Mouse (Mus musculus): ENCODE measurements around the gene Araf. TPM values are rescaled to one million over a fixed set of nuclear protein-coding genes. Genes with fewer than 3 reads are reported as not detected.
"Not testable (repeated sequence)": the region's sequence is repeated elsewhere in the genome, so short reads cannot be mapped to it uniquely, and the experiment has no call there.

Araf gene
- polyA plus RNA-seq, 2 experiments, result 87.1 to 196 TPM

GRCm38 (mm10) chrX:20794229-20794628 is 3.4 kb upstream of the Araf start:
- WGBS, result 31% methylated on average over 5 of the region's 5 CpGs
- no peak for TF ChIP-seq POLR2A (IDR thresholded peaks at IDR 0.05; ENCODE audit: borderline replicate concordance, extremely low read depth, insufficient read depth, insufficient read length)

GRCm38 (mm10) chrX:20798141-20798796 is 655 bp downstream of the Araf start:
- Histone ChIP-seq H3K27me3 (ENCODE audit: control insufficient read depth, insufficient read depth, low read length) (no peaks in the 10 kb centered on the region), H3K4me1 (ENCODE audit: control insufficient read depth, insufficient read depth, low read length) (no peaks in the 10 kb centered on the region), H3K36me3 (ENCODE audit: control insufficient read depth, insufficient read depth, low read length) (no peaks in the 10 kb centered on the region), H3K4me3 (replicated peaks; ENCODE audit: low read length) (peak overlapping the region; percentile 42), H3K9ac (ENCODE audit: low read depth, low read length, severe bottlenecking) (peak overlapping the region; percentile 66), H3K4me2 (replicated peaks; ENCODE audit: low read depth, low read length, severe bottlenecking) (peak overlapping the region; percentile 49), H3K9me3 (ENCODE audit: control insufficient read depth, low read length) (no peaks in the 10 kb centered on the region), H3K27ac (replicated peaks; ENCODE audit: low read depth, low read length) (peak overlapping the region; percentile 87)
- WGBS, result 13% methylated on average over 18 of the region's 21 CpGs
- ATAC-seq (ENCODE audit: low FRiP score, low read depth) (peak; percentile 95), DNase-seq (ENCODE audit: low spot score) (peak; percentile 94)
- no peak for TF ChIP-seq POLR2A (IDR thresholded peaks at IDR 0.05; ENCODE audit: borderline replicate concordance, extremely low read depth, insufficient read depth, insufficient read length)

More at GRCm38 (mm10) chrX:20794229-20794628, 3.4 kb upstream of the Araf start:
- Histone ChIP-seq H3K27ac (replicated peaks; ENCODE audit: low read depth, low read length) (no peak overlapping the region), H3K9ac (ENCODE audit: low read depth, low read length, severe bottlenecking) (no peak overlapping the region), H3K4me3 (replicated peaks; ENCODE audit: low read length) (no peak overlapping the region), H3K4me1 (ENCODE audit: control insufficient read depth, insufficient read depth, low read length) (no peaks in the 10 kb centered on the region), H3K4me2 (replicated peaks; ENCODE audit: low read depth, low read length, severe bottlenecking) (no peak overlapping the region), H3K27me3 (ENCODE audit: control insufficient read depth, insufficient read depth, low read length) (no peaks in the 10 kb centered on the region), H3K9me3 (ENCODE audit: control insufficient read depth, low read length) (no peaks in the 10 kb centered on the region), H3K36me3 (ENCODE audit: control insufficient read depth, insufficient read depth, low read length) (no peaks in the 10 kb centered on the region)
- DNase-seq (ENCODE audit: low spot score), result no peak
- no peak for ATAC-seq (ENCODE audit: low FRiP score, low read depth)

GRCm38 (mm10) chrX:20798797-20799147 is 1.2 kb downstream of the Araf start:
- Histone ChIP-seq H3K9ac (ENCODE audit: low read depth, low read length, severe bottlenecking) (peak overlapping the region; percentile 66), H3K4me2 (replicated peaks; ENCODE audit: low read depth, low read length, severe bottlenecking) (peak overlapping the region; percentile 49), H3K4me3 (replicated peaks; ENCODE audit: low read length) (peak overlapping the region; percentile 42), H3K27ac (replicated peaks; ENCODE audit: low read depth, low read length) (peak overlapping the region; percentile 87), H3K9me3 (ENCODE audit: control insufficient read depth, low read length) (no peaks in the 10 kb centered on the region), H3K27me3 (ENCODE audit: control insufficient read depth, insufficient read depth, low read length) (no peaks in the 10 kb centered on the region), H3K36me3 (ENCODE audit: control insufficient read depth, insufficient read depth, low read length) (no peaks in the 10 kb centered on the region), H3K4me1 (ENCODE audit: control insufficient read depth, insufficient read depth, low read length) (no peaks in the 10 kb centered on the region)
- DNase-seq (ENCODE audit: low spot score) (no peak), ATAC-seq (ENCODE audit: low FRiP score, low read depth) (peak; percentile 8; the same call in 1 of the 2 replicates)
- TF ChIP-seq POLR2A (IDR thresholded peaks at IDR 0.05; ENCODE audit: borderline replicate concordance, extremely low read depth, insufficient read depth, insufficient read length), result no peak
- WGBS, result 34% methylated on average over 7 of the region's 7 CpGs

GRCm38 (mm10) chrX:20801456-20801855 is 3.8 kb downstream of the Araf start:
- Histone ChIP-seq H3K9ac (ENCODE audit: low read depth, low read length, severe bottlenecking) (no peak overlapping the region), H3K27me3 (ENCODE audit: control insufficient read depth, insufficient read depth, low read length) (no peaks in the 10 kb centered on the region), H3K9me3 (ENCODE audit: control insufficient read depth, low read length) (no peaks in the 10 kb centered on the region), H3K4me1 (ENCODE audit: control insufficient read depth, insufficient read depth, low read length) (no peaks in the 10 kb centered on the region), H3K27ac (replicated peaks; ENCODE audit: low read depth, low read length) (no peak overlapping the region), H3K36me3 (ENCODE audit: control insufficient read depth, insufficient read depth, low read length) (no peaks in the 10 kb centered on the region), H3K4me2 (replicated peaks; ENCODE audit: low read depth, low read length, severe bottlenecking) (no peak overlapping the region), H3K4me3 (replicated peaks; ENCODE audit: low read length) (no peak overlapping the region)
- ATAC-seq (ENCODE audit: low FRiP score, low read depth) (no peak), DNase-seq (ENCODE audit: low spot score) (no peak)
- TF ChIP-seq POLR2A (IDR thresholded peaks at IDR 0.05; ENCODE audit: borderline replicate concordance, extremely low read depth, insufficient read depth, insufficient read length), result no peak
- WGBS, result 75% methylated on average over 2 of the region's 2 CpGs

GRCm38 (mm10) chrX:20804301-20804700 is 6.7 kb downstream of the Araf start:
- H3K4me1 ChIP-seq (ENCODE audit: control insufficient read depth, insufficient read depth, low read length); H3K4me3 ChIP-seq (replicated peaks; ENCODE audit: low read length); H3K27me3 ChIP-seq (ENCODE audit: control insufficient read depth, insufficient read depth, low read length); ATAC-seq (ENCODE audit: low FRiP score, low read depth); H3K27ac ChIP-seq (replicated peaks; ENCODE audit: low read depth, low read length); H3K36me3 ChIP-seq (ENCODE audit: control insufficient read depth, insufficient read depth, low read length); H3K9ac ChIP-seq (ENCODE audit: low read depth, low read length, severe bottlenecking); H3K9me3 ChIP-seq (ENCODE audit: control insufficient read depth, low read length); H3K4me2 ChIP-seq (replicated peaks; ENCODE audit: low read depth, low read length, severe bottlenecking): not testable (repeated sequence)
- peak; percentile 12 for DNase-seq (ENCODE audit: low spot score)
- WGBS, result 42% methylated on average over 1 of the region's 1 CpGs

Data from limb, embryonic 14.5 days (tissue).